Mouse (Mus musculus) gastrocnemius, postnatal 14 days (tissue): Measurements from ENCODE around the gene Gm6020. TPM values are rescaled to one million over a fixed set of nuclear protein-coding genes. Genes with fewer than 3 reads are reported as not detected.
"Not testable (repeated sequence)": the region's sequence is repeated elsewhere in the genome, so short reads cannot be mapped to it uniquely, and the experiment has no call there.

Experiments
- DNase-seq: peaks from one replicate; pipeline ENCODE4 v3.0.0; 2021; ENCODE audit warnings: mixed read lengths
- intact Hi-C: fragments of 180-260 bp; cut with DNase I; formaldehyde crosslinking; loops from one replicate; pipeline ENCODE4 v1.15.1; 2025; ENCODE audit warnings: low total_unique reads
- long read RNA-seq, 2 experiments: library from polyadenylated mRNA; stranded (forward); transcript quantifications; one replicate each; pipeline ENCODE4 v2.0.0; 2021
- total RNA-seq, 2 experiments: library from RNA; stranded (reverse); gene quantifications; 2 replicates each; pipeline ENCODE4 v1.2.3; 2021

Gm6020 gene
- not detected for total RNA-seq
- long read RNA-seq, experiment 1 = 0 reads
- long read RNA-seq, experiment 2 = 0 reads

GRCm38 (mm10) chr19:61183590-61183989 lies at the start of gene Gm6020:
TSS of gene Gm6020 (plus strand) at chr19:61183890.
- intact Hi-C loops = not testable (repeated sequence)

GRCm38 (mm10) chr19:61138655-61139054 lies 45.0 kb upstream of the Gm6020 start:
- intact Hi-C loops = no loop called here

More at GRCm38 (mm10) chr19:61183590-61183989, at the start of gene Gm6020:
- not testable (repeated sequence) for DNase-seq

GRCm38 (mm10) chr19:61140342-61141206 lies 43.1 kb upstream of the Gm6020 start, which contains the start of gene Zfp950:
TSS of gene Zfp950 (minus strand) at chr19:61140840.
- intact Hi-C loops = no loop called here
- DNase-seq = peak; percentile 77

More at GRCm38 (mm10) chr19:61138655-61139054, 45.0 kb upstream of the Gm6020 start:
- DNase-seq = no peak

GRCm38 (mm10) chr19:61141299-61141698 lies 42.4 kb upstream of the Gm6020 start:
- intact Hi-C loops = no loop called here
- no peak for DNase-seq

- no peak for DNase-seq
- intact Hi-C loops = no loop called here
Measured at GRCm38 (mm10) chr19:61151372-61151700, 32.4 kb upstream of the Gm6020 start.

GRCm38 (mm10) chr19:61151701-61152420 lies 31.8 kb upstream of the Gm6020 start:
- intact Hi-C loops = no loop called here

GRCm38 (mm10) chr19:61175756-61176324 lies 7.8 kb upstream of the Gm6020 start, which contains the start of gene Gm7102:
TSS of gene Gm7102 (minus strand) at chr19:61176309.
- DNase-seq = no peak
- intact Hi-C loops = no loop called here

More at GRCm38 (mm10) chr19:61151701-61152420, 31.8 kb upstream of the Gm6020 start:
- DNase-seq = no peak

GRCm38 (mm10) chr19:61199316-61199715 lies 15.6 kb downstream of the Gm6020 start:
- DNase-seq = peak; percentile 79
- intact Hi-C loops = no loop called here

- DNase-seq = no peak
- intact Hi-C loops = no loop called here
Measured at GRCm38 (mm10) chr19:61199836-61200235, 16.1 kb downstream of the Gm6020 start.

- intact Hi-C loops, DNase-seq: not testable (repeated sequence)
Measured at GRCm38 (mm10) chr19:61207506-61207905, 23.8 kb downstream of the Gm6020 start.

GRCm38 (mm10) chr19:61223706-61224328 lies 40.1 kb downstream of the Gm6020 start:
- no peak for DNase-seq
- intact Hi-C loops = no loop called here

GRCm38 (mm10) chr19:61224678-61225525 lies 41.2 kb downstream of the Gm6020 start:
- peak; percentile 6 for DNase-seq
- intact Hi-C loops = no loop called here

GRCm38 (mm10) chr19:61225526-61226400 lies 42.1 kb downstream of the Gm6020 start:
- intact Hi-C loops = no loop called here
- DNase-seq = peak; percentile 52

GRCm38 (mm10) chr19:61226401-61226927 lies 42.8 kb downstream of the Gm6020 start:
- peak; percentile 57 for DNase-seq
- intact Hi-C loops = no loop called here

GRCm38 (mm10) chr19:61226928-61227854 lies 43.5 kb downstream of the Gm6020 start:
- intact Hi-C loops = no loop called here
- peak; percentile 72 for DNase-seq

GRCm38 (mm10) chr19:61227941-61228701 lies 44.4 kb downstream of the Gm6020 start, which contains the start of gene Csf2ra:
TSS of gene Csf2ra (minus strand) at chr19:61228429.
- intact Hi-C loops = no loop called here
- DNase-seq = peak; percentile 7
